Mouse (Mus musculus): ENCODE data around the gene Tmem270. TPM values are rescaled to one million over a fixed set of nuclear protein-coding genes. Genes with fewer than 3 reads are reported as not detected.

Gene Tmem270
- total RNA-seq (2014; rRNA removed) (not detected in 2 replicates), polyA plus RNA-seq (2015; fragmentation: Nextera tagmentation; extraction: Ambion mirVana) (not detected in 2 replicates)

DNA sequence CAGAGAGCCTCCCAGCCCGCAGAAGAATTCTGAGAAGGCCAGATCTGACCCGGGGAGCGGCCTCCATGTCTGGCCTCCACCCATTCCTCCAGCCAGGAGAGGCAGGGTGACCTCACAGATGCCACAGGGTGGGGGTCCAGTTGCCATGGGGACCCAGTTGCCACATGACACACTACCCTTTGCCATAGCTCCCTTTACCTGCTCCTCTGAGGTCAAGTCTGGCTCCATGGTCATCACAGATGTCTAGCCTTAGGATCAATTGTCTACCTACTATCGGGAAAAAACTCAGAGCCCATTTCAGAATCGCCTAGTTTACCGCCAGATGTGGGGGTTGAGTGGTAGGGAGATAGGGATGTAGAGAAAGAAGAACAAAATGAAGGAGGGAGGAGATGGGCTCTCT is at the start of gene Tmem270:
Gene Tmem270, minus strand, starts transcription at position 101 of the 400 bp plus-strand sequence.
- Histone ChIP-seq H3K4me1 (ENCODE audit: insufficient read depth) (no peaks in the 10 kb centered on the region), H3K36me3 (ENCODE audit: insufficient read depth) (no peaks in the 10 kb centered on the region), H3K9ac (no peak within 1 kb of the TSS), H3K27me3 (ENCODE audit: insufficient read depth, low read length) (no peaks in the 10 kb centered on the region), H3K27ac (ENCODE audit: low read depth, low read length) (no peak within 1 kb of the TSS), H3K4me2 (ENCODE audit: low read depth) (no peak within 1 kb of the TSS), H3K4me3 (ENCODE audit: low read depth, low read length) (no peak within 1 kb of the TSS), H3K9me3 (ENCODE audit: low read length) (no peaks in the 10 kb centered on the region)
- 80% methylated on average over 6 of the region's 6 CpGs for WGBS
- TF ChIP-seq CTCF (IDR thresholded peaks at IDR 0.05; ENCODE audit: low read depth) = no peak
- DNase-seq (no peak), ATAC-seq (no peak)

DNA sequence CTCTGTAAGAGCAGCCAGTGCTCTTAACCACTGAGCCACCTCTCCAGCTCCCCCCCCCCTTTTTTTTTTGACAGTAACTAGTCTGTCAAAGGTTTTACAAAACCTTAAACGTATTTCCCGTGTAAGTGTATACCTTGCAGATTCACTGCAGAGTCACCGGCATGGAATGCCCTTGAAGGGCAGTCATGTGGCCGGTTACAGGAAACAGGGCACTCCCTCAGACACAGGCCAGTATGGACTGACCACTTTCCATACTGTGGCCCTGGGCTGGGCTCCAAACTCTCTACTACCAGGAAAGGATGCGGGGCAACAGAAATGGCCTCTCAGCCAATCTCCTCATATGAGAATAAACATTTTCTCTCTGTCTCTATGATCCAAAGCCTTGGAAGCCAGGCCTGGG is 49.0 kb upstream of the Tmem270 start:
- Histone ChIP-seq H3K9ac (no peak overlapping the region), H3K27ac (ENCODE audit: low read depth, low read length) (no peak overlapping the region), H3K4me1 (ENCODE audit: insufficient read depth) (no peaks in the 10 kb centered on the region), H3K27me3 (ENCODE audit: insufficient read depth, low read length) (no peaks in the 10 kb centered on the region), H3K4me3 (ENCODE audit: low read depth, low read length) (no peak overlapping the region), H3K9me3 (ENCODE audit: low read length) (no peaks in the 10 kb centered on the region), H3K36me3 (ENCODE audit: insufficient read depth) (no peaks in the 10 kb centered on the region), H3K4me2 (ENCODE audit: low read depth) (no peak overlapping the region)
- ATAC-seq (no peak), DNase-seq (no peak)
- TF ChIP-seq CTCF (IDR thresholded peaks at IDR 0.05; ENCODE audit: low read depth) = no peak
- WGBS = 80% methylated on average over 5 of the region's 5 CpGs

DNA sequence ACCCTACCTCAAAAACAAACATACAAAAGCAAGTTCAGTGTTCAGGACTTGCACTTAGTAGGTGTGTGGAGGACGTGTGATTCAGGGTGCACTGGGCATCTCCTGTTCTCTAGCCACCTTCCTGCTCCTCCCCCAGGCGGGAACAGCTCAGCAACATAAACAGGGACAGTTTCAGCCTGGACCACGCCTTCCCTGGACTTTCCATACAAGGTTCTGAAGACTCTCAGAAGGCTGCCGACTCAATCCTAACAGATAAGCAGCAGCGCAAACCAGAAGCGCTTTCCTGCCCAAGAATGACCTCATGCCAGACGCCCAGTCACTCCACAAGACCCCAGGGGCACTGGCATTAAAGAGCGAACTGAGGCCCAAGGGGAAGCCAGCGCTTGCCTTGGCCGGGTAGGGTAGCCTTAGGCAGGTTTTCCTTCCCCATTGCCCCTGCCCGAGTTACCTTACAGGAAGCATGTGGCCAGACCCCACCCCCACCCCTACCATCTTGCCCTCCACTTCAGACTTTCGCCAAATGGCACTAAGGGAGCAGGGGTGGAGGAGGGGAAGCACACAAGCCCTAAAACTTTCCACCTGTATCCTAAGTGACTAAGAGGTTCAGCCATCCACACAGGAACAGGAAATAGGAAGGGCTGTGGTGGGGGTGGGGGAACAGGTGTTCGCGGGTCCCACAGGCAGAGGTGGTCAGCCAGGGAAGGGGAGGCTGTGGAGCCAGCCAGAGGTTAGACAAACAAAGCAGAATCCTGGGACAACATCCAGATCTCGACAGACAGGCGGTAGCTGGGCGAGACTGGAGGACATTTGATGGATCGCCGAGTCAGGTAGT is 44.7 kb upstream of the Tmem270 start:
- Histone ChIP-seq H3K9me3 (ENCODE audit: low read length) (no peaks in the 10 kb centered on the region), H3K27ac (ENCODE audit: low read depth, low read length) (no peak overlapping the region), H3K4me3 (ENCODE audit: low read depth, low read length) (no peak overlapping the region), H3K36me3 (ENCODE audit: insufficient read depth) (no peaks in the 10 kb centered on the region), H3K4me1 (ENCODE audit: insufficient read depth) (no peaks in the 10 kb centered on the region), H3K9ac (no peak overlapping the region), H3K4me2 (ENCODE audit: low read depth) (no peak overlapping the region), H3K27me3 (ENCODE audit: insufficient read depth, low read length) (peaks cover 12% of the 10 kb centered on the region; the same call in 1 of the 2 replicates)
- ATAC-seq (no peak), DNase-seq (no peak)
- WGBS = 54% methylated on average over 19 of the region's 19 CpGs
- TF ChIP-seq CTCF (IDR thresholded peaks at IDR 0.05; ENCODE audit: low read depth) = no peak

DNA sequence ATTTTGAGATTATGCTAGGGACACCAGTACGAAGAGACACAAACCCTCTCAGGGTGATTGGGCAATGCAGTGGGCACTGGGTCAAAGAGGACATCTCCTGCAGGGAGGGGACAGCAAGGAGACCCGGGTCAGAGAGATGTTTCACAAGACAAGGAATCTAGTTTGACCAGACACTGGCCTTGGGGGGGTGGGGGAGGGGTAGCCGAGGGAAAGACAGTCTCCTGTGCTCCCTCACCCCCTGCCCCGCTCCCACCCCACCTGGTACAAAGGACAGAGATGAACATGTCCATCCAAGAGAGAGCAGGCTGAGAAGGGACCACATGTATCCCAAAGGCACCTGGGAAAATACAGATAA is 41.5 kb upstream of the Tmem270 start:
- no peak for ATAC-seq
- Histone ChIP-seq H3K27ac (ENCODE audit: low read depth, low read length) (no peak overlapping the region), H3K4me2 (ENCODE audit: low read depth) (no peak overlapping the region), H3K9me3 (ENCODE audit: low read length) (no peaks in the 10 kb centered on the region), H3K4me1 (ENCODE audit: insufficient read depth) (no peaks in the 10 kb centered on the region), H3K36me3 (ENCODE audit: insufficient read depth) (no peaks in the 10 kb centered on the region), H3K9ac (no peak overlapping the region), H3K4me3 (ENCODE audit: low read depth, low read length) (no peak overlapping the region), H3K27me3 (ENCODE audit: insufficient read depth, low read length) (peaks cover 12% of the 10 kb centered on the region; the same call in 1 of the 2 replicates)
- WGBS = 62% methylated on average over 4 of the region's 4 CpGs
- DNase-seq = no peak
- no peak for TF ChIP-seq CTCF (IDR thresholded peaks at IDR 0.05; ENCODE audit: low read depth)

DNA sequence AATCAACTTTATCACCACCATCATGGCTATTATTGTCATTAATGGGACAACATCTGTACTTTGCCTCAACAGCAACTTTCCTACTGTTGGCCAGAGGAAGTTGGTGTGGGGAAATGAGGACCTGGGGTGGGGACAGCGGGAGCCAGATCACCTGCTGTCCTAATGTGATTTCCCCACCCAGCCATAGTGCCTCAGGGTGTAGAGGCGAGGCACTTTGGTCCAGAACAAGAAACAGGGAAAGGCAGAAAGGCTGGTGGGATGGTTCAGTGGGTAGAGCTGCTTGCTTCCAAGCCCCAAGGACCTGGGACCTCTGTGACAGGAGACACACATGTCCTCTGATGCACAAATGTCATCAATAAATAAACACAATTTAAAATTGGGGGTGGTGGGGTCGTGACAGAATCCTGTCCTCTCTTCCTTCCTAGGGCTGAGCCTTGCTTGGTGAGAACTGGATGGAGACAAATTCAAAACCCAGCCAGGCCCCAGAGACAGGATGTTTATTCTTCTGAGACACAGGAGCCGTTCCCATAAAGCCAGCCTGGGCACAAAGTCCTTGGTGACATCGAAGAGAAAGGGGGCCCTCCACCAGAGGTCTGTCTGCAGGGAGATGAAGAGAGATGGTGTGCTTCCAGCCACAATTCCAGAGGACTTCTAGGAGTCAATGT is 41.0 kb upstream of the Tmem270 start:
- DNase-seq (no peak), ATAC-seq (no peak)
- H3K9ac ChIP-seq = no peak overlapping the region
- peaks cover 12% of the 10 kb centered on the region; the same call in 1 of the 2 replicates for H3K27me3 ChIP-seq (ENCODE audit: insufficient read depth, low read length)
- H3K4me2 ChIP-seq (ENCODE audit: low read depth) = no peak overlapping the region
- no peak for TF ChIP-seq CTCF (IDR thresholded peaks at IDR 0.05; ENCODE audit: low read depth)
- no peaks in the 10 kb centered on the region for H3K36me3 ChIP-seq (ENCODE audit: insufficient read depth)
- no peaks in the 10 kb centered on the region for H3K9me3 ChIP-seq (ENCODE audit: low read length)
- 70% methylated on average over 5 of the region's 5 CpGs for WGBS
- no peak overlapping the region for H3K27ac ChIP-seq (ENCODE audit: low read depth, low read length)
- H3K4me3 ChIP-seq (ENCODE audit: low read depth, low read length) = no peak overlapping the region
- H3K4me1 ChIP-seq (ENCODE audit: insufficient read depth) = no peaks in the 10 kb centered on the region

DNA sequence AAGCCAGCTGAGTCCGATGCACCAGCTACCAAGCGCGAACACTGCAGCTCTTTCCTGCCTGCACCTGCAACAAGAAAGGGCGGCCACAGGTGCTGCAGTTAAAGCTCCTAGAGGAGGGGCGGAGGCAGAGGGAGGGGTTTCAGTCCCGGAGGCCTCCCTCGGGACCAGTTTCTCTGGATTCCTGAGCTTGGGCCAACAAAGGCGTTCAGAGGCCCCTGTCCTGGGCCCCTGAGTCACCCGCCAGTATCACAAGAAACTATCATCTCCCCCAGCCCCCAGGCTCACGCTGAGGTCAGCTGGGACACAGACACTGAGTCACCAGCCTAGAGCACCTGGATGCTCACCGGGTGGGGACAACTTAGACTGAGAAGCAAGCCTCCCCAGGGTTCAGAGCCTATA is 40.3 kb upstream of the Tmem270 start, which contains the start of gene Cldn4:
Gene Cldn4, minus strand, starts transcription at position 78 of the 399 bp plus-strand sequence.
- Histone ChIP-seq H3K27me3 (ENCODE audit: insufficient read depth, low read length) (peaks cover 12% of the 10 kb centered on the region; the same call in 1 of the 2 replicates), H3K9me3 (ENCODE audit: low read length) (no peaks in the 10 kb centered on the region), H3K4me2 (ENCODE audit: low read depth) (no peak within 1 kb of the TSS), H3K4me3 (ENCODE audit: low read depth, low read length) (no peak within 1 kb of the TSS), H3K27ac (ENCODE audit: low read depth, low read length) (no peak within 1 kb of the TSS), H3K36me3 (ENCODE audit: insufficient read depth) (no peaks in the 10 kb centered on the region), H3K4me1 (ENCODE audit: insufficient read depth) (no peaks in the 10 kb centered on the region), H3K9ac (no peak within 1 kb of the TSS)
- ATAC-seq (no peak), DNase-seq (no peak)
- no peak for TF ChIP-seq CTCF (IDR thresholded peaks at IDR 0.05; ENCODE audit: low read depth)
- 7% methylated on average over 11 of the region's 11 CpGs for WGBS

All from forebrain, postnatal 0 days (tissue).